Mouse (Mus musculus) c-Kit-positive CD71-negative TER-119-negative erythroid progenitor cells, embryonic 14.5 days (primary cell): ENCODE results near the gene Atp6v0e2.
"Not testable (repeated sequence)": the region's sequence is repeated elsewhere in the genome, so short reads cannot be mapped to it uniquely, and the experiment has no call there.

Experiments used
- DNase-seq: peaks from one replicate; pipeline ENCODE4 v3.0.0-alpha.2; 2013; ENCODE audit warnings: low read depth

Gene Atp6v0e2

DNA sequence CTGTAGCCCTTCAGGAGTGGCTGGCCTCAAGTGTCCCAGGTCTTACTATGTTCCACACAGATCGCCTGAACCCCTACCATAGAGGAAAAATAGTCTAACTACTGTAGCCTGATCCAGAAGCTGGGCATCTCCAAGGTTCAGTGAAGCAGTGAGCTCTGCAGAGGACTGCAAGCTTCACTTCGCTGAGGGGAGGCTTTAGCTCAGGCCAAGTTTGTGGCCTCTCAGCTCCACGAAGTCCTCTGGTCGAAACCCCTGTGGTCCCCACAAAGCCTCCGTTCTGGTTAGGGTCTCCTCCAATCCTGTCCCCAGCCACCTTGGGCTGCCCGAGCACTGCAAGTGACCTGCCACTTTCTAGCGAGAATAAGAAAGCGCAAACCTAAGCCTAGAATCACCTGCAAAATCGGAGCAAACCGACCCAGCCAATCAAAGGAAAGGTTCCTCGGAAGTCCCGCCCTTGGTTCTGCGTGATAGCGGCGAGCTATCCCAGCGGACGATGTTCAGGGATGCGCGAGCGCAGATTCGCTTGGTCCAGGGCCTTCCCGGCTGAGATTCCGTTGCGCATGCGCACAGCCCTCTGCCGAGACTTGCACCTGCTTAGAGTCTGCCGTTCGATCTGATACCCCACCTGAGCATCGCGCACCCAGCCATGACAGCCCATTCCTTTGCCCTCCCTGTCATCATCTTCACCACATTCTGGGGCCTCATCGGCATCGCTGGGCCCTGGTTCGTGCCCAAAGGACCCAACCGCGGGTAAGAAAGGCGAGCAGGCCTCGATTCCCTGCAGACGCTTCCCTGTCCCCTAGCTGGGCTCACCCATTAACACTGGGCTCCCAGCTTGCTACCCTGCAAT, at the start of gene Atp6v0e2:
TSS of gene Atp6v0e2 (plus strand) at position 511 of the 850 bp plus-strand sequence.
- no peak for DNase-seq

DNA sequence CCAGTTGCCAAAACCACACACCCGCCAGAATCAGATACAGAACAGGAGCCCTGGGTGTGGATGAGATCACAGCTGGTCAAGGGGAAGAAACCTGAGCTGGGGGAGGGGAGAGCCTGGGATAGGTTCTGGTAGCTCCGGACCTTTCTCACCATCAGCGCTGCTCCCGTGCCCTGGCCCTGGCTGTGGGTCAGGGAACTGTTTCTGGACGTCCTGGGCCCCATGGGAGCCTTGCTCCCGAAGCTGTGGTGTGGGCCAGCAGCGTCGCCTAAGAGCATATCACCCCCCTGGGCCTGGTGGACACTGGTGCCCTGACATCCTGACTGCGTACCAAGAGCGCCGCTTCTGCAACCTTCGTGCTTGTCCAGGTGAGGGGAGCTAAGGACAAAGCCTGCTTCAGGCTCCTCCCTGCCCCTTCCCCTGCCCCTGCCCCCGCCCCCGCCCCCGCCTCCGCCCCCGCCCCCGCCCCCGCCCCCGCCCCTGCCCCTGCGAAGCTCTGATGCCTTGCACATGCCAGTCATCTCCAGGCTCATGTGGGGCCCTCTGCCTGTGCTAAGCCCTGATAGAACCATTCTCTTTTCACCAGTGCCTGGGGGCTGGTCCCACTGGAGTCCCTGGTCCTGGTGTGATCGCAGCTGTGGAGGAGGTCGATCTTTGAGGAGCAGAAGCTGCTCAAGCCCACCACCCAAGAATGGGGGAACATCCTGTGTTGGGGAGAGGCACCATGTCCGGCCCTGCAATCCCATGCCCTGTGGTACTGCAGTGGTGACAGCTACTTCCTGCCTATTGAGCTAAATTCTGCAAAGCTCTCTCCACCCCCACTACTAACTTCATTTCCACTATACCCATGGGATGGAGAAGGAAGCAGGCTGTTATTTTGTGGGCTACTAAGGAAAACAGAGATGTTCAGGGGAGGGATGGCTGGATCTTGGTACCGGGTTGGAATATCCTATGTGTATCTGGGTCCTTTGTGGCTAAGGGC, 49.4 kb upstream of the Atp6v0e2 start:
- peak; percentile 13 for DNase-seq

DNA sequence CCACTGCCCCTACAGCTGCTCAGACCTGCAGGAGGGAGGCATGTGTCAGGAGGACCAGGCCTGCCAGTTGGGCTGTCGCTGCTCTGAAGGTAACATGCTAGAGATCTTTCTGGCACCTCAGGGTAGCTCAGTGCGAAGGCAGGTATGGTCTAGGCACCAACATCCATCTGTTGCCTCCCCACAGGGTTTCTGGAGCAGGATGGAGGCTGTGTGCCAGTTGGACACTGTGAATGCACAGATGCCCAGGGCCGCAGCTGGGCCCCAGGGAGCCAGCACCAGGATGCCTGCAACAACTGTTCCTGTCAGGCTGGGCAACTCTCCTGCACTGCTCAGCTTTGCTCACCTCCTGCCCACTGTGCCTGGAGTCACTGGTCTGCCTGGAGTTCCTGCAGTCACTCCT, 47.7 kb upstream of the Atp6v0e2 start:
- no peak for DNase-seq

DNA sequence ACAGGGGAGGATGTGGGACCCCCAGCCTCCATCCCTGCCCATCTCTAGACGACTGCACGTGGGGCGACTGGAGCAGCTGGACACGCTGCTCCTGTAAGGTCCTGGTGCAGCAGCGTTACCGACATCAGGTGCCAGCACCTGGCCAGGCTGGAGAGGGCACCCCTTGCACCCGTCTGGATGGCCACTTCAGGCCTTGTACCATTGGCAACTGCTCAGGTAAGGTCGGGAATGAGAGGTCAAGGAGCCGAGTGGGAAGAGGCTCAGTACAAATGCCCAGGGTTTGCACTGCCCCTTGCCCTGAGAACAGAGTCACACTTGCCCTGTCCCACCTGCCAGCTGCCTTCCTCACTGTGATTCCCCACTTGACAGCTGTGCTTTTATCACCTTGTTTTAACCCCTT, 46.1 kb upstream of the Atp6v0e2 start:
- DNase-seq = no peak

DNA sequence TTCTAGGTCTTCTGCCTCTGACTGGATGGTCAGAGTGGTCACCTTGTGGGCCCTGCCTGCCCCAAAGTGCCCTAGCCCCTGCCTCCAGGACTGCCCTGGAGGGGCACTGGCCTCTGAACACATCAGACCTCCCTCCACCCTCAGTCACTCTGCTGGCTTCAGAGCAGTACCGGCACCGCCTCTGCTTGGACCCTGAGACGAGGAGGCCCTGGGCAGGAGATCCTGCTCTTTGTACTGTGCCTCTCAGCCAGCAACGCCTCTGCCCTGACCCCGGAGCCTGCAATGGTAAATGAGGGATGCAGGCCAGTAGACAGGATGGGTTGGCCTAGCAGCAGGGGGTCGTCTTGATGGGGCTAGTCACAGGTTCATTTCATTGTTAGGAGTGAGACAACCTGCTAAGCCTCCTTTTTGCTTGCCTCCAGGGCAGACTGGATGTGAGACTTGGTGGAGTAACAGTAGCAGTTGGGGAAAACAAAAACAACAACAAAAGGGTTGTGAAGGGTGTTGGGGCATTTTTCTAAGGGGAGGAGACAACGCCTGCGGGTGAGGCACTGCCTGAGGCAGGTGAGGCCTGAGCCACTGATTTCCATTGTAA, 44.2 kb upstream of the Atp6v0e2 start:
- no peak for DNase-seq

DNA sequence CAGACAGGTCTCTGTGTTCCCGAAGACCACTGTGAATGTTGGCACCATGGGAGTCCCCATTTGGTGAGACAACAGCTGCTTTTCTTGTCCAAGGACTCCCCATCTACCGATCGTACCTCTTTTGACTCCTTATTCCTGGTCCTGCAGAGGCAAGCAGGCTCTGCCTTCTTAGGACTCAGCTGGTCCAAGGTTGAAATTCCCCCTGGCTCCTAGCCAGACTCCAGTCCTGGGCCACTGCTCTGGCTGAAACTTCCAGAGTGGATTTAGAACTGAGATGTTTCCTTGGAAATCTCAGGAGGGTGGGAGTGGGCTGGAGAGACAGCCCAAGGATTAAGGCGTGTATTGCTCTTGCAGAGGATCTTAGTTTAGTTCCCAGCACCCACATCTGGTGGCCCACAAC, 39.9 kb upstream of the Atp6v0e2 start:
- DNase-seq = no peak

DNA sequence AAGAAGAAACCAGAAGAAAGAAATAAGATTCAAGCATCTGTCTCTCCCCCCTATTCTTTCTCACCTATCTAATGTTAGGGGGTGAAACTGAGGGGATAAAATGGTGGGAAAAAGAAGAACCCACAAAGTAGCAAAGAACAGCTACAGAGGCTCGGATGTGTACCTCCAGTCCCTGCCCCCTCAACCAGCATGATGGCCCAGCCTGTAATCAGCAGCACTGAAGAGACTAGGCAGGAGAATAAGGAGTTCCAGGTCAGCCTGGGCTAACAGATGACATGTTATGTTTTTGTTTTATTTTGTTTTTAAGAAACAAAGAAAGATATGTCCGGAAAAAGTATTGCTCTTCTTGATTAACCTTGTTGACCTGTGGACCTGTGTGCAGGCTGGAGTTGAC, 33.6 kb upstream of the Atp6v0e2 start:
- no peak for DNase-seq

DNA sequence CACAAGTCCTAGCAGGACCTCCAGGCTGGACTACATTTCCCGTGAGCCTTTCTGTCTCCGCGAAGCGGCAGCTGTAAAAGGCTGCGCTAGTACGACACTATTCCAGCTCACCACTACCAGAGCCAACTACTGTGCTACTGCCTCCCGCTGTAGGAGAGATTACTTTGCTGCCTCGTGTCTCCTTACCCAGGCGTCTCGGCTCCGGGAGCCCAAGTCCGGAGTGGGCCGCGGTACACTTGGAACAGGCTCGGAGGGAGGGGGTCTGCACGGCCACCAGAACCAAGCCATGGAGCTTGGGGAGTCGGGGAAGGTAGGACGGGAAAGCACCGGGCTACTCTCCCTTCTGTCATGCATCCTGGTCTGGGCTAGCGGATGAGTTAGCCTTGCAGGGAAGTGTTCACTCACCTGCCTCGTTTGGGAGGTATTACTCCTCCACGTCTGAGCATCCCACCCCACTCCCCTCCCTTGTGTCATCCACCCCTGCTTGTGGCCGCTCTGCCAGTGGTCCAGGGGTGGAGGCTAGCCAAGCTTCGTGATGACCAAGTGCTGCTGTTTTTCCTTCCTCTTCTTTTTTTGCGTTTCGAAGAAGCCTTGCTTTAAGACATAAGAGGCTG, 33.1 kb upstream of the Atp6v0e2 start:
- DNase-seq = peak; percentile 31

DNA sequence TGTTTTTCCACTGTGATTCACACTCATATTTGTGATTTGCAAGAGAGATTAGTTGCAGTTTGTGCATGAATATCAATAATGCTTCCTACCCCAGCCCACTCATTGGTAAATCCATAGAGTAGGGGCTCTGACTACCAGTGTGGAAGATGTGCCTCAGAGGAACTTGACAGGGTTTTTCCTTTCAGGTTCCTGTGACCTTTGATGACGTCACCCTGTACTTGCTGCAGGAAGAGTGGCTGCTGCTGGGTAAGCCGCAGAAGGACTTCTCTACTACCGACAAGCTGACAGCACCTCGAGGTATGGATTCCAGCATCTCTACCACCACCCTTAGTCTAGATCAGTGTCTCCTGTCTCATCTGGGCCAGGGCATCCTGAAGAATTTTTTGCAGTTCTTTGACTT, 29.3 kb upstream of the Atp6v0e2 start:
- DNase-seq = no peak

DNA sequence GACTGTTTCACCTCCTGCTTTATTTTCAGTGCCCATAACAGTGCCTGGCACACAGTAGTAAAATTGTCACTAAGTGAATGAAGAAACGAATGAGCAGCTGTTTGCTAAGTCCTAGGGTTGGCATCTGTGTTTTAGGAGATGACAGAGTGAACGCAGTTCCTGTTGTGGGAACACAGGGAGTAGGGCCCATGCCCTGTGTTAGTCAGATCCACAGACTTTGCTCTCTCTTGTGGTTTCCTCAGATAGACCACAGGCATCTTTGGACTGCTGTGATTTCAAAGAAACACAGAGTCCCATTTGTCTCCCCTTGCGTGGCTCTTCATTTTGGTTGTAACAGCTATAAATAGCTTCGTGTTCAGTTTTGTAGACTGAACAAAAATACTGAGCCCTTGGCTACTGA, 27.0 kb upstream of the Atp6v0e2 start:
- DNase-seq = no peak

DNA sequence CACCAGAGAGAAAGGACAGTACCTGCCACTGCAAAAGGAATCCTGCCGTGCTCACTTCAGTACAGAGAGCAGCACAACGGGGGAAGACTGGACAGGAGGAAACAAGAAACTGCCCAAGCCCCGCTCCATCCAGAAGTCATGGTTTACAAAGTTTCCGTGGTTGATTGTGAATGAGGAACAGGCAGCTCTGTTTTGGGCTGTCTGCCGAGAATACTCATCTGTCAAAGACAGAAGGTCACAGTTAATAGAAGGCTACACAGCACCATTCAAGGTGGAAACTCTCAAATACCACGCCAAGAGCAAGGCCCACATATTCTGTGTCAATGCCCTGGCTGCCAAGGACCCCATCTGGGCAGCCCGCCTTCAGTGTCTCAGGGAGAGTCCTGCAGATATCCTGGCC, 25.6 kb upstream of the Atp6v0e2 start:
- no peak for DNase-seq

DNA sequence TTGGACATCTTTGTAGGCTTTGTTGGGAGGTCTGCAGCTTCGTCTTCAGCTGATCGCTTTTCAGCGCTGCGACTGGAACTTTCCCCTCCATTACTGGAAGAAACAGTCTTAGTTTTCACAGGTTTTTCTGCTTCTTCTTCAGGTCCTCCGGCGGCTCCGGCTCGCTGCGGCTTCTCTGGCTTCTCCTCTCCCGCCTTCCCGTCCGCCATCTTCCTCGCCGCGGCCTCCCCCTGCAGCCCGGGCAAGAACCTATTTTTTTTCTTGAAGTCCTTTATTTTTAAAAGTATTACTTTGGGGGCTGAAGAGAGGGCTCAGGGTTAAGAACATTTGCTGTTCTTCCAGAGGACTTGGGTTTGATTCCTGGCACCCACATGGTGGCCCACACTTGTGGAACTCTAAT, 12.5 kb upstream of the Atp6v0e2 start:
- DNase-seq = not testable (repeated sequence)

DNA sequence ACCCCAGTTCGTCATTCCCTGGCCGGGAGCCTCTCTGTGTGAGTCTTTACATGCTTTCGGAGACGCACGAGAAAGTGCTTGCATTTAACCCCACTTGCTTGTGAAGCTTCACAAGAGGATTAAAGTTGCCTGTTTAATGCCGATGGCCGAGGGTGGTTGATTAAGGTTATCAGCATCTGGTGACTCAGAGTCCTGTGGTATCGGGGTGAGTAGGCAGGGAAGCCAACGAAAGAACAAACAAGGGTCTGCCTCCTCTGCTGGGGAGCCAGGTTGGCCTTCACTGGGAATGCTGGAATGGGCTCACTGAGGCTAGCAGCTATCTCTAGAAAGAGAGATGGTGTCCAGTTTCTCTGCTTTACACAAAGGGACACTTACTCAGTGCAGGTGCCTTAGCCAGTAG, 9.5 kb upstream of the Atp6v0e2 start:
- no peak for DNase-seq

DNA sequence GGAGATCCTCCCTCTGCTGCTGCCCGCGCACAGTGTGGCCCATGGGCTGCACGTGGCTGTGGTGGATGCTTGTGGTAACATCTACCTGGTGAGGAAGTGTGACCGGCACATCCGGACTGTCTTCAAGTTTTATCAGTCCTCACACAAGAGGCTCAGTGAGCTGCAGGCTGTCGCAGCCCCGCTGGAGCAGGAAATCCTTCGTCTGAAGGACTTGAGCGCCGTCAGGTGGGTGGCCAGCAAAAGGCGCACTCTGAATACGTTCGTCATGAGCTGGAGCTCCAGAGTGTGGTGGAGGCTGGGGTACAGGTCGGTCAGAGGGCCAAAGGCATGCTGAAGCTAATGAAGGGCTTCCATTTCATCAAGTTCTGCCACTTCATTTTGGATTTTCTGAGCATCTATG, 8.2 kb upstream of the Atp6v0e2 start:
- DNase-seq = no peak

DNA sequence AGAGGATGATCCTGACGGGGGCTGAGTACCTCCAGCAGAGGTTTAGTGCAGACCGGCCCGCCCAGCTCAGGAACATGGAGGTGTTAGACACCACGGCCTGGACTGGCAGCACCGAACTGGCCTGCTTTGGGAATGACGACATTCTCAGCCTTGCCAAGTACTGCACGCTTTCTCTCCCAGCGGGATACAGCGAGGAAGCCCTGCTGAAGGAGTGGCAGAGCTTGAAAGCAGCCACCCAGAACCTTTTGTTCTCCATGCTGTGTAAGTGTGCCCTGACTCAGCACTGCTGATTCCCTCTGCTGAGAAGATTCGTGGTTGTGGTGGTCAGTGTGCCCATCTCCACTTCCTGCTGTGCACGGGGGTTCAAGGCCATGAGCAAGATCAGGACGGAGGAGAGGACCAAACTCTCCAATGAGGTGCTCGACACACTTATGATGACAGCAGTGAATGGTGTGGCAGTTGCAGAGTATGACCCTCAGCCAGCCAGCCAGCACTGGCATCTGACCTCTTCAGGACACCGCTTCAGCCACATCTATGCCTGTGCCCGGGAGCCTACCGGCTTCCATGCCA, 7.5 kb upstream of the Atp6v0e2 start:
- DNase-seq = no peak

DNA sequence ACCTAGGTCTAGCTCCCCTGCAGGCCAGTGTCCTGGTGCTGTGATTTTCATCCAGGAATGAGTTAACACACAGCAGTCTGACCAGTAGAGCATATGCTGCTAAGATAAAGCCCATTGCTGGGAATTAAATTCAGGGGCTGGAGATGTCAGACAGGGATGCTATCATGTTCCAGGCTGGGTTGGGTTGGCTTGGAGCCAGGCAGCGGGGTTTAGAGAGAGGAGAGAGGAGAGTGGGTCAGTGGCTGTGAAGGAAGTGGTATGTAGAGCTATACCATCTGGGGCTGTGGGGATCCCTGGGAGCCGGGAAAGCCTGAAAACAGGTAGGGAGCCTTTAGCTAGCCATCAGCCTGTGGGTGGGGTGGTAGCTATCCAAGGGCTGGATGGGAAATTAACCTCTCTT, 6.6 kb upstream of the Atp6v0e2 start:
- DNase-seq = no peak

DNA sequence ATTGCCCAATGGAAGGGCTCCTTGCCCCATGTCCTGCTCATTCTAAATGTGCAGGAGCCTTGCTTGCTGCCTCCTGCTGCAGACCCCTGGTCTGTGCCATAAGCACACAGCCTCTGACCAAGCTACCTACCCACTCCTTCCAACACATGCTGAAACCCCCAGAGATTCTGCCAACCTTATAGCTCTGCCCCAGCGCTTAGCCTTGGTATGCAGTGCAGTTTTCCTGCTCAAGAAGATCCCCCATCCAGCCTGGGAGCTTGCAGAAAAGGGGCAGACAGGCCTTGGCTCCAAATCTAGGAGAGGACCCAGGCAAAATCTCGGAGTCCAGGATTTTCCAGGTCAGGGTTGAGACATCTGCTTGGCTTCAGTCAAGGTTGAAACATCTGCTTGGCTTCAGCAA, 3.9 kb upstream of the Atp6v0e2 start:
- no peak for DNase-seq

DNA sequence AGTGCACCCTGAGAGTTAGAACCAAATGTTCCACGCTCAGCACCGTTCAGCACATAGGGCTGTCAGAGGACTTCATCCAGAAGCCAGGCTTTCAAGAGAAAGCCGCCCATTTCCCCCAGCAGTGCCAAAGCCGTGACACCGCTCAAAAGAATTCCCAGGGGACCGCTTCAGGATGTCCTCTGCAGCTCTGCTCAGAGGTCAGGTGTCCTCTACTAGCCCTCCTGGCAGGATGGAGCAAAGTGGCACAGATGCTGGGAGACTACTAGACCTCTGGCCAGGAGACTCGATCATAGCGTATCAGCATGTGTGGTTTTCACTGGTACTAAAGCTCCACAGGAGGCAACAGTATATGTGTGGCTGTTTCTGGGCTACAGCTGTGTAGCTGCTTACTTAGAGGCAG, 2.5 kb upstream of the Atp6v0e2 start:
- no peak for DNase-seq

DNA sequence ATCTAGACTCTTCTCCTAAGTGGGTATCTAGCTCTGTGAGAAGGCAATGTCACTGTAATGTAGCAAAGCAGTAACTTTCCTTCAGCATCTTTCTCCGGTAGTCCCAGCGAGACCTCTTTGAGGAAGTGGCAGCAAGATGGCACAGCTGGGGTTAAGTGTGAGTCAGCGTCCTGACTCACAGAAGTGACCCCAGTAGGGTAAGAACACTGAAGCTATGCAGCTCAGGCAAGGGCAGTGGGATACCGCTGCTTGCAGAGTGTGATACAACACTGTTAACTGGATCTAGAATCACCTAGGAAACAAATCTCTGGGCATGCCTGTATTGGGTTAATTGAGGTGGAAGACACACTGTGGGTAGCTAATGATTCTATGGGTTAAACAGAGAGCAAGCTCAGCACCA, 1.3 kb upstream of the Atp6v0e2 start:
- DNase-seq = no peak

DNA sequence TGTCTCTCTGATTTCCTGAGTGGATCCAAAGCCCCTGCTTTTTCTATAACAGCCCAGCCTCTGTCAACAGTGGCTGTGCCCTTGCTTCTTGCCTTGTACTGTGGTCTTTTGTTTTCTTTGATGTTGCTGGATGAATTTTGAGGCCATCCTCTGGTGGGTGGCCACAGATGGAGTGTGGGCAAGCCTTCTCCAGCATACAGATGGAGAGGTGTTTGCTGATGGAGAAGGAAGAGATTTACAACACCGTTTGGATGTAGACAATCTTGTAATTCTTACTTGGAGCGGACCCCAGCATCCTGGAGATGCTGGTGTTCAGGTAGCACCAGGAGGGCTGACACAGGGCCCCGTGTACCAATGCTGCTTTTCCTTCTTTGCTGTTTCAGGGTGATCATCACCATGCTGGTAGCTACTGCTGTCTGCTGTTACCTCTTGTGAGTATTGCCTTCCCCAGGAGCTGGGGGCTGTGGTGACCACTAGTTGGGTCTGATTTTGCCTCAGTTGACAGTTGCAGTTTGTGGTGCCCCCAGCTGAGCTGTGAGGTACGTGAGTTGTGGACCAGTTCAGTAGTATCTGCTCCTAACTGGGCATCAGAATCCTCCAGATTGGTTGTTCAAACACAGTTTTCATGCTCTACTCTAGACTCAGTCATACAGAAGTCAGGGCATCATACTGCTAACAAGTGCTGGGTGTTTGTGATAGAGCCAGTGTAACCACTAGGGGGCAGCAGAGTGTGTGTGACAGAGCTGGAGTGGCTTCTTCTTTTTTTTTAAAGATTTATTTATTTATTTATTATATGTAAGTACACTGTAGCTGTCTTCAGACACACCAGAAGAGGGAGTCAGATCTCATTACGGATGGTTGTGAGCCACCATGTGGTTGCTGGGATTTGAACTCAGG, 1.7 kb downstream of the Atp6v0e2 start:
- DNase-seq = no peak

DNA sequence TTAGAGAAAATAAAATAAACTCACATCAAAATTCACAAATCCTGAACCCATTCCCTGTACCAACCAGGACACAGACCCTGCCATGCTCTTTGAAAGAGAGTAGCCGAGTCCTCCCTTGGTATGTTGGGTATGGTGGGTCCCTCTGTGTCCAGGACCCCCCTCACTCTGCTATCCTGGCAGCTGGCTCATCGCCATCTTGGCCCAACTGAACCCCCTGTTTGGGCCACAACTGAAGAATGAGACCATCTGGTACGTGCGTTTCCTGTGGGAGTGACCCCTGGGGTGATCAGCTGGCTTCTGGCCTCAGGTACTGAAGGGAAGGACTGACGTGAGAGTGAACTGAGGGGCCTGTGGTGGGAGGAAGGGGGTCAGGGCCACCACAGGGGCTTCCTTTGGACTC, 2.4 kb downstream of the Atp6v0e2 start:
- DNase-seq = no peak
